24 mouse cellular contexts compared by ENCODE assay signal in the genomic region with DNA sequence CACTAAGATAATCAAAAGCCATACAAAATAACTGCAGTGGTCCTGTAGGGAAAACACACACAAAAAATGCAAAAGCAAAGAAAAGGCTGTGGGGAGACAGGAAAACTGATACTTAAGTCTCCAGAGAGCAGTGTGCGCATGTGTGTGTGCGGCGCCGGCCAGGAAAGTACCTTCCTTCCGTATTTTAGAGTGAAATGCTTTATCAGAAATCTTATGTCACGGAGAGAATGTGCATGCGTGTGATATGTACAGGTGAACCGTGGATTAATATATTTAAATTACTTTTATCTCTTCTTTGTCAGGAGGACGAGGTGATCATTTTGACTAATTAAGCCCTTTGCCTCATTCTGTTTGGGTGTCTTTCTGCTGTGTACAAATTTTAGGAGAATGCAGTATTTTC.
DNase-seq lines count a peak whose midpoint lies in the region; ATAC-seq and TF ChIP-seq lines count a peak whose summit lies in the region.
"Had no signal": no experiment of that assay in that cellular context is flagged by ENCODE, and none has a peak within 500 bp of the region (broad histone marks: within the 10 kb centered on the region; RNA-seq: fewer than 3 reads in every experiment).

No protein-coding gene starts in this region.

- no peaks in the 10 kb centered on the region for H3K27me3 ChIP-seq in CH12.LX (replicated peaks)
- H3K27me3 ChIP-seq: Patski had no signal

- TF ChIP-seq EP300 in CH12.LX (IDR thresholded peaks at IDR 0.05; ENCODE audit: low read length), result no peak

- no peak for TF ChIP-seq CTCF in CH12.LX (conservative IDR thresholded peaks at IDR 0.05 in 1 of 2, IDR thresholded peaks at IDR 0.05 in 1 of 2; ENCODE audit: low read depth in 2 of 2, low read length in 2 of 2)

- no peaks in the 10 kb centered on the region for H3K9me3 ChIP-seq in CH12.LX (replicated peaks; ENCODE audit: low read length)
- H3K9me3 ChIP-seq: forebrain, embryonic 10.5 days; heart, embryonic 10.5 days had no signal

- in situ Hi-C loops in CH12.LX (cut with MboI; ENCODE audit: low pct_ligation_motif_present, low pct_unique_long_range_greater_than_20kb, low sequenced_read_pairs), result no loop called here

- peak overlapping the region in 1 of 3 experiments; percentile 47 for H3K4me3 ChIP-seq in CH12.LX (replicated peaks in 1 of 3; ENCODE audit: low read depth in 2 of 3, low read length in 2 of 3, poor library complexity in 1 of 3)
- H3K4me3 ChIP-seq: erythroblast, embryonic 14.5 days; forebrain, embryonic 10.5 days; heart, embryonic 10.5 days had no signal

- H3K79me2 ChIP-seq in CH12.LX (replicated peaks; ENCODE audit: control insufficient read depth, extremely low read depth, insufficient read depth, poor library complexity, severe bottlenecking), result no peaks in the 10 kb centered on the region

- no peak overlapping the region; the same call in 1 of the 2 replicates for H3K4me2 ChIP-seq in CH12.LX (ENCODE audit: insufficient read depth, low read depth, poor library complexity, severe bottlenecking)
- H3K4me2 ChIP-seq: hindbrain, embryonic 14.5 days had no signal

- H3K9ac ChIP-seq in CH12.LX (ENCODE audit: insufficient read depth, low read depth), result no peak overlapping the region
- H3K9ac ChIP-seq: hindbrain, embryonic 14.5 days had no signal

- H3K27ac ChIP-seq in CH12.LX (ENCODE audit: insufficient read depth, low read depth), result no peak overlapping the region
- H3K27ac ChIP-seq: forebrain, embryonic 10.5 days; heart, embryonic 10.5 days; hindbrain, embryonic 14.5 days had no signal

- H3K36me3 ChIP-seq in CH12.LX (replicated peaks in 1 of 2; ENCODE audit: control insufficient read depth in 1 of 2, insufficient read depth in 1 of 2, low read length in 1 of 2), result no peaks in the 10 kb centered on the region
- H3K36me3 ChIP-seq: forebrain, embryonic 10.5 days; heart, embryonic 10.5 days had no signal

- DNase-seq in 416B (ENCODE audit: low read depth) (peak; percentile 77), CH12.LX (ENCODE audit: extremely low read depth) (peak; percentile 61), MN1 (ENCODE audit: low spot score) (no peak)
- DNase-seq in c-Kit-positive CD71-positive TER-119-negative erythroid progenitor cells, embryonic 14.5 days (ENCODE audit: low read depth), result peak; percentile 65
- no peak for DNase-seq in layer of hippocampus, postnatal 25 days (ENCODE audit: extremely low spot score in 1 of 2, low spot score in 1 of 2)
- DNase-seq in spleen, postnatal 4 days (ENCODE audit: low spot score in 2 of 2), result no peak
- DNase-seq: adrenal gland, postnatal 14 days; cerebellum, adult 11 months; cerebellum, adult 8-10 months; cerebellum, postnatal 14 days; gastrocnemius, postnatal 36 days; heart, adult 18-20 months; heart, postnatal 10 days; heart, postnatal 4 days had no signal

- dilution Hi-C loops in CH12.LX (cut with MboI; ENCODE audit: extremely low pct_ligation_motif_present, extremely low pct_unique_long_range_greater_than_20kb, low sequenced_read_pairs), result no loop called here

- peaks cover 6 to 33% of the 10 kb centered on the region in 2 experiments; a peak in 3 of 4 replicates for H3K4me1 ChIP-seq in CH12.LX (ENCODE audit: control insufficient read depth in 1 of 2, insufficient read depth in 2 of 2)
- H3K4me1 ChIP-seq: forebrain, embryonic 10.5 days; heart, embryonic 10.5 days had no signal

- ATAC-seq in hematopoietic stem cell, adult 5-6 weeks (replicated peaks in 1 of 2; ENCODE audit: insufficient read depth in 1 of 2, low FRiP score in 2 of 2, low TSS enrichment in 1 of 2, low read depth in 1 of 2, poor library complexity in 2 of 2, severe bottlenecking in 2 of 2), result peak; percentile 31 to 55; a peak in 2 of 4 replicates
- no peak for ATAC-seq in frontal cortex, adult (ENCODE audit: low TSS enrichment)
- ATAC-seq: activated CD4-positive, CD25-positive, alpha-beta regulatory T cell, adult 4 months; forebrain, embryonic 14.5 days; intestine, embryonic 16.5 days; Patski had no signal

- no peak for TF ChIP-seq POLR2A in CH12.LX (IDR thresholded peaks at IDR 0.05; ENCODE audit: low read depth, low read length)

- no peak for TF ChIP-seq RAD21 in CH12.LX (IDR thresholded peaks at IDR 0.05; ENCODE audit: low read depth, low read length)

TF ChIP-seq in CH12.LX, 34 proteins besides CTCF, POLR2A, EP300 and RAD21:
- TF ChIP-seq POLR2AphosphoS2 (IDR thresholded peaks at IDR 0.05; ENCODE audit: low read depth, low read length) (no peak), NRF1 (IDR thresholded peaks at IDR 0.05; ENCODE audit: low read depth, low read length) (peak; percentile 73)

Comparison
In these comparisons a context has a peak if more than half of its experiments do, and no peak if none do; other contexts are left out.
1. DNase-seq: peak in 416B (single experiment), CH12.LX (single experiment) and c-Kit-positive CD71-positive TER-119-negative erythroid progenitor cells, embryonic 14.5 days (single experiment); none in layer of hippocampus, postnatal 25 days (0 of 2), MN1 (single experiment) and spleen, postnatal 4 days (0 of 2).